Mouse (Mus musculus): ENCODE measurements around the gene Tbata. TPM values are rescaled to one million over a fixed set of nuclear protein-coding genes. Genes with fewer than 3 reads are reported as not detected.

Gene Tbata
- polyA plus RNA-seq, 1 experiment, result not detected

DNA sequence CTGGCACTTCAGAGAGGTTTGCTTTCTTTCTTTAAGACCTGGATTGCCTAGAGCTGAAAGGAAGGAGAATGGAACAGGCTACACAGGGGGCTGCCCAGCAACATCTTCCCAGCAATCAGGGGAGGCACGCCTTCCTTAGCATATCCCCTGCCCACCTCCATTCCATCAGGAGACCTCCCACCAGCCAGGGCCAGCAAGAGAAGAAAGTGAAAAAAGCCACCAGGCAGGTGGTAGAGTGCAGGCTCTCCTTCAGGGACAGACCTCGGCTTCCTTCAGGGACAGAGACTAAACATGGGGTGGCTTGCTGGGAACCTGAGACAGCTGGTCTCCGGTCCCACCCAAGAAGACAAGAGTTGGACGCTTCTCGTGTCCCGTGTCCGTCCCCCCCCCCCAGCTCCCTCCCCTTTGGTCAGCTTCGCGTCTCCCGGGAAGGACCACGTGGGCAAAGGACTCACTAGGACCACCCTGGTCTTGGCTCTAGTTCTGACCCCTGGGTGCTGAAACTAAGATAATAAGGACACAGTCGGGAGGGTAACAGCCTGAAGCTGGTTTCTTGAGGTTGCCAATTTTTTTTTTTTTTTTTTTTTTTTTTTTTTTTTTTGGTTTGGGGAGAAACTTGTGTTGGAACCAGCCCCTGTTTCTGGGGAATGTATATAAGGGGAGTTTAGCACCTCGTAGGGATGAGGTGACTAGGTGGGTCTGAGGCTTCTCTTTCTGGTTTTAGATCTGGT, 3.1 kb downstream of the Tbata start:
- Histone ChIP-seq H3K4me1 (ENCODE audit: control insufficient read depth, insufficient read depth, insufficient read length) (peaks cover 2% of the 10 kb centered on the region; the same call in 1 of the 2 replicates), H3K36me3 (ENCODE audit: control insufficient read depth, insufficient read depth, low read length) (no peaks in the 10 kb centered on the region), H3K4me3 (ENCODE audit: extremely low read depth, insufficient read depth, insufficient read length) (no peak overlapping the region), H3K27me3 (ENCODE audit: control insufficient read depth, insufficient read depth, low read length) (no peaks in the 10 kb centered on the region), H3K27ac (ENCODE audit: insufficient read depth, low read length) (no peak overlapping the region)
- no peak for DNase-seq (ENCODE audit: low read depth in 1 of 2, low spot score in 2 of 2)
- WGBS, result 65% methylated on average over 13 of the region's 13 CpGs
- TF ChIP-seq POLR2A (IDR thresholded peaks at IDR 0.05; ENCODE audit: low read depth, low read length), result no peak
- no peak for TF ChIP-seq CTCF (IDR thresholded peaks at IDR 0.05; ENCODE audit: extremely low read depth, insufficient read depth, insufficient read length, insufficient replicate concordance)

DNA sequence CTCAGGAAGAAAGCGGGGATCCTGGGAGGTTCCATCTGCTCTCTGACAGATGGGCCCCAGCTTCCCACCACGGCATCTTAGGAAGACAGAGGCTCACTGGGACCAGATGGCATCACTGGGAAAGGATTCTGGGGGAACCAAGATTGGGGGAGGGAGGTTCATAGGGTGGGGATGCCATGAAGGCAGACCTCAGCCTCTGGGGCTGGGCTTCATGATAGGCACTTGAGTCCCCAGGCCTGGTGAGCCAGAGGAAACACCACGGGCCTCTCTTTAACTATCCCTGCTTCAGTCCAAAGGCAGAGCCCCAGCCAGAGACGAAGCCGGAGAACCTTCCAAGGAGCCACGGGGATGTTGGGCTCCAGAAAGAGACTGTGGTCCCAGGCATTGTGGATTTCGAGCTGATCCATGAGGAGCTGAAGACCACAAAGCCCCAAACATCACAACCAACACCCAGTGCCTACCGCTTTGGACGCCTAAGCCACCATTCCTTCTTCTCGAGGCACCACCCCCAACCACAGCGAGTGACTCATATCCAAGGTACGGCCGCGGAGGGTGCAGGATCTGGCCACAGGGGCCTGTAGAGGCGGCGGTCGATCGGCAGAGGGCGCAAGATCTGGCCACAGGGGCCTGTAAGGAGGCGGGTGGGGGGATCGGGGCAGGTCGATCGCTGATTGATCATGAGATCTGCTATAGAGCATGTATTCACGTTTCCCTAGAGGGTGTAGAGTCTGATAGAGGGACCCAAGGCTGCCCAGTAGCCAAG, 3.9 kb downstream of the Tbata start:
- WGBS, result 15% methylated on average over 24 of the region's 24 CpGs
- H3K27me3 ChIP-seq (ENCODE audit: control insufficient read depth, insufficient read depth, low read length), result no peaks in the 10 kb centered on the region
- no peaks in the 10 kb centered on the region for H3K36me3 ChIP-seq (ENCODE audit: control insufficient read depth, insufficient read depth, low read length)
- TF ChIP-seq POLR2A (IDR thresholded peaks at IDR 0.05; ENCODE audit: low read depth, low read length) (no peak), CTCF (IDR thresholded peaks at IDR 0.05; ENCODE audit: extremely low read depth, insufficient read depth, insufficient read length, insufficient replicate concordance) (no peak)
- H3K4me3 ChIP-seq (ENCODE audit: extremely low read depth, insufficient read depth, insufficient read length), result no peak overlapping the region
- H3K27ac ChIP-seq (ENCODE audit: insufficient read depth, low read length), result no peak overlapping the region
- H3K4me1 ChIP-seq (ENCODE audit: control insufficient read depth, insufficient read depth, insufficient read length), result peaks cover 2% of the 10 kb centered on the region; the same call in 1 of the 2 replicates
- DNase-seq (ENCODE audit: low read depth in 1 of 2, low spot score in 2 of 2), result no peak

DNA sequence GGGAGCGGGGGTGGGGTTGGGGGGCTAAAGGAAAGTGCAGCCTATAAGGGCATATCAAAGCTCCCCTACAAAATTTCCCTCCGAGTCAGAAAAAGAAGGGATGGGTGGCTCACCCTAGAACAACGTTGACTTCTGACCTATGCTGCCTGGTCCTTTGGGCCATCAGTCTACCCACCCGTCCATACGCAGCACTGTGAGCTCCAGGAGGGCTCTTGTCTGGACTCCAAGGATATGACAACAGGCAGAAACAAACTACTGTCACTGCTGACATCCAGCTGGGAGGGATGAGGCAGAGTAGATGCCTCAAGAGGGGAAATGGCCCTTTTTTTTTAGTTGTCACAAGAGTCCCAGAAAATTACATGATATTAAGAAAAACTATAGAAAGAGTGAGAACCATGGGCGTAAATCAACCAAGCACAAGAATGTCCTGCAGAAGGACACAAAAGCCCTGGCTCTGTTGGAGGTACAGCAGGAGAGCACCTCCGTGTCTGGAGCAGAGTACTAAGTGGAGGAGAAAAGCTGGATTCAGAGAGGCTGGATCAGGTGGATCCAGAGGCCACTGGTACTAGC, 4.6 kb downstream of the Tbata start:
- H3K36me3 ChIP-seq (ENCODE audit: control insufficient read depth, insufficient read depth, low read length), result no peaks in the 10 kb centered on the region
- H3K27me3 ChIP-seq (ENCODE audit: control insufficient read depth, insufficient read depth, low read length), result no peaks in the 10 kb centered on the region
- 70% methylated on average over 7 of the region's 7 CpGs for WGBS

DNA sequence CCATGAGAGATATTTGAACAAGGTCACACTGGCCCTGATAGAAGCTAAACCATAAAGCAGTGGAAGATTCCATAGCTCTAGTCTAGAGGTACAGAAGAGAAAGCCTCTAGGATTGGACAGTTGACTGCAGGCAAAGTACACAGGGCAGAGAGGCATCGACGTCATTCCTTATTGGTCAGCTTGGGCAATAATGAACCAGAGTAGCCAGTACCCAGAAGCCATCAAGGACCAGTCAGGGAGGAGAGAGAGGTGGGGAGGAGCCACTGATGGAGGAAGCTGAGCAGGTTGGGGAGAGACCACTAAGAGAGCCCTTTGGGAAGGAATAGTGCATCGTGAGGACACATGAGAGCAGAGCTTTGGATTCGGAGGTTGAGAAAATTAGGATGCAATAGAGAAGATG, 6.0 kb downstream of the Tbata start:
- DNase-seq (ENCODE audit: low read depth in 1 of 2, low spot score in 2 of 2), result no peak
- no peak for TF ChIP-seq POLR2A (IDR thresholded peaks at IDR 0.05; ENCODE audit: low read depth, low read length)
- Histone ChIP-seq H3K36me3 (ENCODE audit: control insufficient read depth, insufficient read depth, low read length) (no peaks in the 10 kb centered on the region), H3K4me3 (ENCODE audit: extremely low read depth, insufficient read depth, insufficient read length) (no peak overlapping the region), H3K27me3 (ENCODE audit: control insufficient read depth, insufficient read depth, low read length) (no peaks in the 10 kb centered on the region), H3K27ac (ENCODE audit: insufficient read depth, low read length) (no peak overlapping the region), H3K4me1 (ENCODE audit: control insufficient read depth, insufficient read depth, insufficient read length) (peaks cover 2% of the 10 kb centered on the region; the same call in 1 of the 2 replicates)
- 88% methylated on average over 4 of the region's 4 CpGs for WGBS

More for the DNA sequence above, 4.6 kb downstream of the Tbata start:
- no peak overlapping the region for H3K4me3 ChIP-seq (ENCODE audit: extremely low read depth, insufficient read depth, insufficient read length)
- no peak overlapping the region for H3K27ac ChIP-seq (ENCODE audit: insufficient read depth, low read length)
- DNase-seq (ENCODE audit: low read depth in 1 of 2, low spot score in 2 of 2), result no peak
- TF ChIP-seq CTCF (IDR thresholded peaks at IDR 0.05; ENCODE audit: extremely low read depth, insufficient read depth, insufficient read length, insufficient replicate concordance) (no peak), POLR2A (IDR thresholded peaks at IDR 0.05; ENCODE audit: low read depth, low read length) (no peak)
- H3K4me1 ChIP-seq (ENCODE audit: control insufficient read depth, insufficient read depth, insufficient read length), result peaks cover 2% of the 10 kb centered on the region; the same call in 1 of the 2 replicates

DNA sequence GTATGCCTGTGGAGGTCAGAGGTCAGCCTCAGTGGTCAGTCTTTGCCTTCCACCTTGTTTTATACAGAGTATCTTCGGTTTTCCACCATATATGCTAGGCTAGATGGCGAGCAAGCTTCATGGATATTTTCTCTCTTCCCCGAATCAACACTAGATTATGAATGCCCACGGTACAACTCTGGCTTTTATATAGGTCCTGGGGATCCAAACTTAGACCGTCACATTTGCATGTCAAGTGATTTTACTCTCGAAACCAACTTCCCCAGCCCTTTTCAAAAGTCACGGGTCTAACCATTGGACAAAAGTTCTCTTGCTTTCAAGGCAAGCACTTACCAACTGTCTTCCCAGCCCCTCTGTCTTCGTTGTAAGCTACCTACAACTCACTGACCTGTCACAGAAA, 6.9 kb downstream of the Tbata start:
- Histone ChIP-seq H3K4me1 (ENCODE audit: control insufficient read depth, insufficient read depth, insufficient read length) (peaks cover 2% of the 10 kb centered on the region; the same call in 1 of the 2 replicates), H3K27ac (ENCODE audit: insufficient read depth, low read length) (no peak overlapping the region), H3K36me3 (ENCODE audit: control insufficient read depth, insufficient read depth, low read length) (no peaks in the 10 kb centered on the region), H3K27me3 (ENCODE audit: control insufficient read depth, insufficient read depth, low read length) (no peaks in the 10 kb centered on the region), H3K4me3 (ENCODE audit: extremely low read depth, insufficient read depth, insufficient read length) (no peak overlapping the region)
- no peak for DNase-seq (ENCODE audit: low read depth in 1 of 2, low spot score in 2 of 2)
- 81% methylated on average over 8 of the region's 8 CpGs for WGBS
- TF ChIP-seq POLR2A (IDR thresholded peaks at IDR 0.05; ENCODE audit: low read depth, low read length) (no peak), CTCF (IDR thresholded peaks at IDR 0.05; ENCODE audit: extremely low read depth, insufficient read depth, insufficient read length, insufficient replicate concordance) (no peak)

DNA sequence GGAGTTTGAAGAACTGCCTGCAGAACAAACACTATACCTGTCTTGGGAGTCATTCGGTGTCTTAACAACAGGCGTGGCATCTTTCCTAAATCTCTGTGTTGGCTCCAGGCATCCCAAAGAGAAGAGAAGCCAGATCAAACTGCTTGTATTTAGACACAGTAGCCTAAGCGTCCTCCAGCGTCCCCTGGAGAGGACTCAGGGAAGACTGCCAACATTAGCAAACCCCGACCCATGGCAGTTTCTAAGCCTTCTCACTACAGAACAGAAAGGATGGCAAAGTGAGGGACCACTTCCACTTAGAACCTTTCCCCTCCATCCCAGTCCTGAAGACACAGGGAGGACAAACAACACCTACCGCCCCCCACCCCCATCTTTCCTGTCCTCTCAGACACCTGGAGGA, 8.2 kb downstream of the Tbata start:
- Histone ChIP-seq H3K27ac (ENCODE audit: insufficient read depth, low read length) (no peak overlapping the region), H3K4me3 (ENCODE audit: extremely low read depth, insufficient read depth, insufficient read length) (no peak overlapping the region), H3K4me1 (ENCODE audit: control insufficient read depth, insufficient read depth, insufficient read length) (peaks cover 2% of the 10 kb centered on the region; the same call in 1 of the 2 replicates), H3K36me3 (ENCODE audit: control insufficient read depth, insufficient read depth, low read length) (no peaks in the 10 kb centered on the region), H3K27me3 (ENCODE audit: control insufficient read depth, insufficient read depth, low read length) (no peaks in the 10 kb centered on the region)
- TF ChIP-seq CTCF (IDR thresholded peaks at IDR 0.05; ENCODE audit: extremely low read depth, insufficient read depth, insufficient read length, insufficient replicate concordance) (no peak), POLR2A (IDR thresholded peaks at IDR 0.05; ENCODE audit: low read depth, low read length) (no peak)
- WGBS, result 82% methylated on average over 6 of the region's 6 CpGs
- DNase-seq (ENCODE audit: low read depth in 1 of 2, low spot score in 2 of 2), result no peak
